Mouse (Mus musculus) right cerebral cortex, postnatal 4 days (tissue): ENCODE measurements around the gene Gm9944.

Source experiments
- DNase-seq: peaks from one replicate; pipeline ENCODE4 v3.0.0-alpha.2; 2022

Gm9944 gene

GRCm38 (mm10) chr4:144453217-144453616 lies at the start of gene Gm9944:
Gm9944 (minus strand) TSS chr4:144453317.
- no peak for DNase-seq

GRCm38 (mm10) chr4:144493331-144493730 lies 40.2 kb upstream of the Gm9944 start:
- no peak for DNase-seq

- no peak for DNase-seq
Measured at GRCm38 (mm10) chr4:144468091-144468490, 15.0 kb upstream of the Gm9944 start.

GRCm38 (mm10) chr4:144465206-144465605 lies 12.1 kb upstream of the Gm9944 start:
- no peak for DNase-seq

GRCm38 (mm10) chr4:144463656-144464055 lies 10.5 kb upstream of the Gm9944 start, which contains the start of gene Aadacl3:
Aadacl3 (minus strand) TSS chr4:144463756.
- DNase-seq: no peak

- DNase-seq: no peak
Measured at GRCm38 (mm10) chr4:144448546-144448945, 4.6 kb downstream of the Gm9944 start.

- no peak for DNase-seq
Measured at GRCm38 (mm10) chr4:144441582-144441981, 11.5 kb downstream of the Gm9944 start.

GRCm38 (mm10) chr4:144441095-144441494 lies 12.0 kb downstream of the Gm9944 start:
- DNase-seq: no peak

- DNase-seq: no peak
Measured at GRCm38 (mm10) chr4:144438672-144439071, 14.4 kb downstream of the Gm9944 start, which contains the start of gene 1700012P22Rik. 1700012P22Rik (minus strand) TSS chr4:144438772.

- no peak for DNase-seq
Measured at GRCm38 (mm10) chr4:144433216-144433615, 19.9 kb downstream of the Gm9944 start.

- DNase-seq: no peak
Measured at GRCm38 (mm10) chr4:144430723-144431122, 22.4 kb downstream of the Gm9944 start.

- peak; percentile 1 for DNase-seq
Measured at GRCm38 (mm10) chr4:144428868-144429267, 24.2 kb downstream of the Gm9944 start.

- DNase-seq: no peak
Measured at GRCm38 (mm10) chr4:144424590-144424989, 28.5 kb downstream of the Gm9944 start.

GRCm38 (mm10) chr4:144420644-144421043 lies 32.5 kb downstream of the Gm9944 start:
- no peak for DNase-seq

- no peak for DNase-seq
Measured at GRCm38 (mm10) chr4:144408290-144408689, 44.8 kb downstream of the Gm9944 start, which contains the start of gene Pramef12. Pramef12 (minus strand) TSS chr4:144408464.

- no peak for DNase-seq
Measured at GRCm38 (mm10) chr4:144406261-144406660, 46.9 kb downstream of the Gm9944 start.

GRCm38 (mm10) chr4:144404456-144405086 lies 48.5 kb downstream of the Gm9944 start:
- no peak for DNase-seq
